Mouse (Mus musculus) ES-Bruce4 (cell line): ENCODE data around the gene Gm2974.
A peak's percentile ranks its signal among the peaks of the same experiment; 100 is the strongest.
"Not testable (repeated sequence)": the region's sequence is repeated elsewhere in the genome, so short reads cannot be mapped to it uniquely, and the experiment has no call there.

Experiments used
- CTCF ChIP-seq: IDR thresholded peaks from one replicate; pipeline ENCODE4 v1.8.1; 2011; ENCODE audit warnings: low read depth, low read length
- POLR2A ChIP-seq: IDR thresholded peaks from one replicate; pipeline ENCODE4 v1.8.1; 2011; ENCODE audit warnings: low read length; ENCODE audit not compliant: insufficient read depth

- TF ChIP-seq POLR2A, result not testable (repeated sequence)
- peak; percentile 9 for TF ChIP-seq CTCF
Measured at GRCm38 (mm10) chr14:4183375-4183774, 999 bp downstream of the Gm2974 start.
